In the genomic region with DNA sequence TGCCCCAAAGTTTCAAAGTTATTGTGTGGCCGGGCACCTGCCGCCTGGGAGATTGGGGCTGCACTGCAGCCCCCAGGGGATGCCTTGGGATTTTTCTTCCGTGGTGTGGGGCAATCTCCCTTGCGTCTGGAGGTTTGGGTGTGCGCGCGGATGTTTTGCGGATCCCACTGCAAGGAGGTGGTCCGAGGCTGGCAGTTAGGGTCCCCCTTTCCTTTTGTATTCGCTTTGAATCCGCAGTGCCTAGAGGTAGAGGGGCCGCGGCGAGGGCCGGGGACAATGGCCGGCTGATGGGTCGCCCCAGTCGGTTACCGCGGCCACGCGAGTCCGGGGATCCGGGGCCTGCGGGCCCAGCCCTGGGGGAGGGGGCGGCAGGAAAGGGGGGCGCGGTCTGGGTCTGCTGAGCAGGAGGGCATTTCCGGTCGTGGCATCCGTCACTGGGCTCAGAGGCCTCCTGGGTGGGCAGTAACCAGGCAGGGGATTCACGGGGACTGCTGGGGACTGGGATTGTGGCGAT, we compare ENCODE assay signal across 8 mouse cellular contexts. TPM values are rescaled to one million over a fixed set of nuclear protein-coding genes. Genes with fewer than 3 reads are reported as not detected.
DNase-seq lines count a peak whose midpoint lies in the region; ATAC-seq and TF ChIP-seq lines count a peak whose summit lies in the region.

No protein-coding gene starts in this region.

- H3K36me3 ChIP-seq in kidney, adult 2 months (ENCODE audit: control insufficient read depth, insufficient read depth, low read length) = no peaks in the 10 kb centered on the region
- no peaks in the 10 kb centered on the region for H3K36me3 ChIP-seq in liver, embryonic 11.5 days (ENCODE audit: control insufficient read depth, insufficient read depth, low read length)
- no peaks in the 10 kb centered on the region for H3K36me3 ChIP-seq in myocyte (ENCODE audit: control insufficient read depth, insufficient read depth)
- no peaks in the 10 kb centered on the region for H3K36me3 ChIP-seq in stomach, postnatal 0 days (ENCODE audit: control insufficient read depth, insufficient read depth, low read length)

- H3K9ac ChIP-seq in liver, embryonic 11.5 days (ENCODE audit: low read depth, low read length) = peak overlapping the region; percentile 94
- H3K9ac ChIP-seq in stomach, postnatal 0 days (ENCODE audit: low read length) = peak overlapping the region; percentile 95

- WGBS in kidney, adult 2 months = under 1% methylated on average over 33 of the region's 33 CpGs
- WGBS in liver, embryonic 11.5 days = 1% methylated on average over 33 of the region's 33 CpGs
- 1% methylated on average over 33 of the region's 33 CpGs for WGBS in stomach, postnatal 0 days

- no peak for TF ChIP-seq CTCF in kidney, adult 2 months (conservative IDR thresholded peaks at IDR 0.05; ENCODE audit: insufficient read depth, insufficient read length, low read depth, low read length)
- no peak for TF ChIP-seq CTCF in stomach, postnatal 0 days (IDR thresholded peaks at IDR 0.05; ENCODE audit: low read depth)

- no peaks in the 10 kb centered on the region for H3K9me3 ChIP-seq in liver, embryonic 11.5 days (ENCODE audit: control insufficient read depth, low read length)
- no peaks in the 10 kb centered on the region for H3K9me3 ChIP-seq in stomach, postnatal 0 days (ENCODE audit: control insufficient read depth, low read length)

- TF ChIP-seq POLR2A in kidney, adult 2 months (IDR thresholded peaks at IDR 0.05; ENCODE audit: low read depth, low read length) = no peak
- peak; percentile 36 for TF ChIP-seq POLR2A in myocyte (IDR thresholded peaks at IDR 0.05; ENCODE audit: insufficient read length, low read depth)

- TF ChIP-seq EP300 in stomach, postnatal 0 days (optimal IDR thresholded peaks at IDR 0.05) = peak; percentile 53

- peak overlapping the region; percentile 91 for H3K4me2 ChIP-seq in liver, embryonic 11.5 days
- H3K4me2 ChIP-seq in myocyte (ENCODE audit: low read depth) = peak overlapping the region; percentile 79
- H3K4me2 ChIP-seq in stomach, postnatal 0 days (replicated peaks; ENCODE audit: low read depth) = peak overlapping the region; percentile 95

- peaks cover 19% of the 10 kb centered on the region for H3K79me2 ChIP-seq in myocyte (ENCODE audit: control insufficient read depth, insufficient read depth)

- peak overlapping the region; percentile 21 for H3K27ac ChIP-seq in kidney, adult 2 months (ENCODE audit: insufficient read depth, low read depth, low read length)
- peak overlapping the region; percentile 85 for H3K27ac ChIP-seq in liver, embryonic 11.5 days (ENCODE audit: low read depth, low read length)
- peak overlapping the region; percentile 94 for H3K27ac ChIP-seq in stomach, postnatal 0 days (replicated peaks)

- H3K4me3 ChIP-seq in kidney, adult 2 months (ENCODE audit: insufficient read depth, low read depth, low read length) = peak overlapping the region; percentile 72
- H3K4me3 ChIP-seq in liver, embryonic 11.5 days (ENCODE audit: low read depth, low read length) = peak overlapping the region; percentile 79
- H3K4me3 ChIP-seq in myocyte = peak overlapping the region; percentile 84
- H3K4me3 ChIP-seq in stomach, postnatal 0 days (ENCODE audit: low read depth, low read length) = peak overlapping the region; percentile 88

- peaks cover 16% of the 10 kb centered on the region for H3K4me1 ChIP-seq in kidney, adult 2 months (ENCODE audit: control insufficient read depth, insufficient read depth, low read length)
- peaks cover 12% of the 10 kb centered on the region for H3K4me1 ChIP-seq in liver, embryonic 11.5 days (replicated peaks; ENCODE audit: control insufficient read depth, insufficient read depth, low read length)
- no peaks in the 10 kb centered on the region for H3K4me1 ChIP-seq in stomach, postnatal 0 days (replicated peaks; ENCODE audit: control insufficient read depth, insufficient read depth)

- no peaks in the 10 kb centered on the region for H3K27me3 ChIP-seq in kidney, adult 2 months (replicated peaks; ENCODE audit: control insufficient read depth, insufficient read depth, low read length)
- H3K27me3 ChIP-seq in liver, embryonic 11.5 days (replicated peaks; ENCODE audit: control insufficient read depth, insufficient read depth, low read length) = no peaks in the 10 kb centered on the region
- no peaks in the 10 kb centered on the region for H3K27me3 ChIP-seq in myocyte (ENCODE audit: control insufficient read depth, insufficient read depth, insufficient read length)
- H3K27me3 ChIP-seq in stomach, postnatal 0 days (ENCODE audit: control insufficient read depth, insufficient read depth, low read length) = no peaks in the 10 kb centered on the region

- ATAC-seq in liver, embryonic 11.5 days (replicated peaks; ENCODE audit: low FRiP score) = peak; percentile 53
- peak; percentile 79 for ATAC-seq in stomach, postnatal 0 days (ENCODE audit: low FRiP score, low TSS enrichment)

- DNase-seq in left cerebral cortex, adult 18-20 months (ENCODE audit: low spot score in 2 of 2) = peak; percentile 45
- DNase-seq in left cerebral cortex, adult 11 months (ENCODE audit: low spot score) = no peak
- peak; percentile 82 for DNase-seq in embryo, embryonic 9.5 days (ENCODE audit: extremely low spot score)
- DNase-seq in heart, adult 8-10 months (ENCODE audit: low spot score) = peak; percentile 22
- peak; percentile 42 for DNase-seq in kidney, adult 2 months
- peak; percentile 75 for DNase-seq in liver, embryonic 11.5 days (ENCODE audit: low spot score)
- DNase-seq in stomach, postnatal 0 days (ENCODE audit: low spot score) = peak; percentile 61

- H3ac ChIP-seq in myocyte (ENCODE audit: control insufficient read depth, insufficient read length) = peak overlapping the region; percentile 22

TF ChIP-seq in myocyte, 11 proteins besides CTCF, POLR2A, EP300 and RAD21:
- TF ChIP-seq TCF3 (IDR thresholded peaks at IDR 0.05; ENCODE audit: insufficient read length, low read depth) = no peak
- TF ChIP-seq SRF (IDR thresholded peaks at IDR 0.05; ENCODE audit: control insufficient read depth, insufficient read length, low read depth) = no peak
- TF ChIP-seq MYOG (IDR thresholded peaks at IDR 0.05; ENCODE audit: control insufficient read depth in 1 of 3, insufficient read depth in 1 of 3, insufficient read length in 2 of 3, low read depth in 2 of 3) = no peak
- no peak for TF ChIP-seq MYOD1 (IDR thresholded peaks at IDR 0.05; ENCODE audit: control insufficient read depth in 1 of 3, insufficient read length in 2 of 3, low read depth in 2 of 3)
- no peak for TF ChIP-seq TCF12 (IDR thresholded peaks at IDR 0.05; ENCODE audit: insufficient read depth, poor library complexity, severe bottlenecking)
- no peak for TF ChIP-seq USF1 (IDR thresholded peaks at IDR 0.05; ENCODE audit: low read depth)
- TF ChIP-seq MAX (IDR thresholded peaks at IDR 0.05; ENCODE audit: low read depth) = no peak
- TF ChIP-seq POLR2AphosphoS2 (IDR thresholded peaks at IDR 0.05; ENCODE audit: insufficient read length, low read depth) = no peak
- no peak for TF ChIP-seq REST (IDR thresholded peaks at IDR 0.05; ENCODE audit: insufficient read depth, insufficient read length)
- no peak for TF ChIP-seq E2F4 (IDR thresholded peaks at IDR 0.05; ENCODE audit: insufficient read depth)
- no peak for TF ChIP-seq CEBPB (IDR thresholded peaks at IDR 0.05; ENCODE audit: insufficient read depth, poor library complexity, severe bottlenecking)

RNA-seq across cellular contexts. Expression of gene Rangap1, which starts 0.3 kb away (rescaled TPM):
- 100 to 1,000 TPM; 224 to 240 TPM for total RNA-seq in left cerebral cortex, adult 18-20 months (2021)
- 10 to 100 TPM; 25.4 to 28.6 (median 27.1) TPM for total RNA-seq in heart, adult 8-10 months (2022)
- polyA plus RNA-seq in kidney, adult 2 months (2012; rRNA removed) = 24.6 and 25.8 TPM in 2 replicates
- polyA plus RNA-seq in liver, embryonic 11.5 days (2014; fragmentation: Nextera tagmentation; extraction: Ambion mirVana) = 134 and 139 TPM in 2 replicates
- polyA plus RNA-seq in myocyte (2012; fragmentation: generic; extraction: Trizol) = 96.6 TPM
- 39.0 and 40.2 TPM in 2 replicates for polyA plus RNA-seq in stomach, postnatal 0 days (2015; fragmentation: Nextera tagmentation; extraction: Ambion mirVana)

RNA-seq across cellular contexts. Expression of gene Zc3h7b, which starts 0.8 kb away (rescaled TPM):
- 100 to 1,000 TPM; 163 to 181 TPM for total RNA-seq in left cerebral cortex, adult 18-20 months (2021)
- 10 to 100 TPM; 61.4 to 72.3 (median 65.5) TPM for total RNA-seq in heart, adult 8-10 months (2022)
- polyA plus RNA-seq in kidney, adult 2 months (2012; rRNA removed) = 46.5 and 47.3 TPM in 2 replicates
- 23.4 and 24.2 TPM in 2 replicates for polyA plus RNA-seq in liver, embryonic 11.5 days (2014; fragmentation: Nextera tagmentation; extraction: Ambion mirVana)
- 45.9 TPM for polyA plus RNA-seq in myocyte (2012; fragmentation: generic; extraction: Trizol)
- 9.1 and 11.1 TPM in 2 replicates for polyA plus RNA-seq in stomach, postnatal 0 days (2015; fragmentation: Nextera tagmentation; extraction: Ambion mirVana)

RNA-seq across cellular contexts. Expression of gene Chadl, which starts 48.6 kb away (rescaled TPM):
- 10 to 100 TPM; 11.5 to 12.3 TPM for total RNA-seq in left cerebral cortex, adult 18-20 months (2021)
- total RNA-seq in heart, adult 8-10 months (2022) = 1 to 10 TPM in 3 of 4 experiments, under 1 TPM in 1; 0.66 to 2.6 (median 1.3) TPM
- polyA plus RNA-seq in kidney, adult 2 months (2012; rRNA removed) = 9.0 and 12.5 TPM in 2 replicates
- 0.87 and 1.5 TPM in 2 replicates for polyA plus RNA-seq in liver, embryonic 11.5 days (2014; fragmentation: Nextera tagmentation; extraction: Ambion mirVana)
- polyA plus RNA-seq in myocyte (2012; fragmentation: generic; extraction: Trizol) = 1.3 TPM
- 2.4 and 2.9 TPM in 2 replicates for polyA plus RNA-seq in stomach, postnatal 0 days (2015; fragmentation: Nextera tagmentation; extraction: Ambion mirVana)

RNA-seq across cellular contexts. Expression of gene Tef, which starts 56.6 kb away (rescaled TPM):
- 100 to 1,000 TPM; 226 to 245 TPM for total RNA-seq in left cerebral cortex, adult 18-20 months (2021)
- total RNA-seq in heart, adult 8-10 months (2022) = 100 to 1,000 TPM; 125 to 157 (median 155) TPM
- 121 and 131 TPM in 2 replicates for polyA plus RNA-seq in kidney, adult 2 months (2012; rRNA removed)
- 12.0 and 12.6 TPM in 2 replicates for polyA plus RNA-seq in liver, embryonic 11.5 days (2014; fragmentation: Nextera tagmentation; extraction: Ambion mirVana)
- 58.4 TPM for polyA plus RNA-seq in myocyte (2012; fragmentation: generic; extraction: Trizol)
- polyA plus RNA-seq in stomach, postnatal 0 days (2015; fragmentation: Nextera tagmentation; extraction: Ambion mirVana) = 17.1 and 21.2 TPM in 2 replicates

Comparison
In these comparisons a context has a peak if more than half of its experiments do, and no peak if none do; other contexts are left out.
1. H3K27ac ChIP-seq: peak in every context shown above with its lines; median percentile 94 in stomach, postnatal 0 days; 85 in liver, embryonic 11.5 days; 21 in kidney, adult 2 months.